Mouse (Mus musculus): ENCODE data around the gene Gm10130. TPM values are rescaled to one million over a fixed set of nuclear protein-coding genes. Genes with fewer than 3 reads are reported as not detected.
A peak's percentile ranks its signal among the peaks of the same experiment; 100 is the strongest.
"Not testable (repeated sequence)": the region's sequence is repeated elsewhere in the genome, so short reads cannot be mapped to it uniquely, and the experiment has no call there.

Gm10130 gene
- total RNA-seq (2021), result 1 to 10 TPM in 1 of 2 experiments, not detected in 1; 2.5 TPM
- long read RNA-seq, experiment 1, partial matches to known transcripts, result 0 of 5 reads
- long read RNA-seq, experiment 1, other reads (novel, unspliced or antisense), result 5 of 5 reads
- long read RNA-seq, experiment 2, partial matches to known transcripts, result 0 of 1 reads
- long read RNA-seq, experiment 2, other reads (novel, unspliced or antisense), result 1 of 1 reads

DNA sequence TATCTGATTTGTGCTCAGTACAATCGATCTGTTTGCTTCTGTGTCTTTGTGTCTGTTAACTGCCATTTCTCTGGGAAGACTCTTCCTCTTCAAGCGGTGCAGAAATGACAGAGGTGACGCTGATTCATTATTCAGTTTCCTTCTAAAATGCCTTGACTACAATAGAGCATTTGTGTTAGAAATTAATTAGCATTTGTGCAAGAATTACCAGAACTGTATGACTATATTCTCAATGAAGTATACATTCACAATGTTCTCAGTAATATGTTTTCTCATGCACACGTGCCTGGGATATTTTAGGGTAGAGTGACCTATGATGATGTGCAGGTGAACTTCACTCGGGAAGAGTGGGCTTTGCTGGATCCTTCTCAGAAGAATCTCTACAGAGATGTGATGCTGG, at the start of gene Gm10130:
Gene Gm10130, plus strand, starts transcription at position 301 of the 400 bp plus-strand sequence.
- intact Hi-C loops (cut with DNase I), result loop anchor here (10.0 kb wide), 1 partner anchor 79 kb away; no protein-coding TSS in a partner anchor
- no peak for DNase-seq (ENCODE audit: low spot score in 2 of 2)

DNA sequence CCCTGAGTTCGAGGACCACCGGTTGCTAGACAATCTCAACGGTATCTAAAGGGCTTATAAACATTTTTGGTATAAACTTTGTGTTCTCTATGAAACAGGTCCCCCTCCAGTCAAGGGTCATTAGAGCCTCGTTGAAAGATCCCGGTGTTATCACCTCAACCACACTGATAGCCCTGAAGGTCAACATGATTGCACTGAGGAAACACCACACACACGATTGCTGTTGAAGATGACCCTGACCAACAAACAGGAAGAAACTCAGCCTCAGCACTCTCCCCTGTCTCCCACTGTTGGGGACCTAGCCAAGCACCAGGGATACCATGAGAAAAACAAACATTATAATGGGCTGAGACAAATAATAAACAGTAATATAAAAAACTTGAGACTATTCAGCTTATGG, 29.8 kb upstream of the Gm10130 start:
- intact Hi-C loops (cut with DNase I), result no loop called here
- DNase-seq (ENCODE audit: low spot score in 2 of 2), result no peak

DNA sequence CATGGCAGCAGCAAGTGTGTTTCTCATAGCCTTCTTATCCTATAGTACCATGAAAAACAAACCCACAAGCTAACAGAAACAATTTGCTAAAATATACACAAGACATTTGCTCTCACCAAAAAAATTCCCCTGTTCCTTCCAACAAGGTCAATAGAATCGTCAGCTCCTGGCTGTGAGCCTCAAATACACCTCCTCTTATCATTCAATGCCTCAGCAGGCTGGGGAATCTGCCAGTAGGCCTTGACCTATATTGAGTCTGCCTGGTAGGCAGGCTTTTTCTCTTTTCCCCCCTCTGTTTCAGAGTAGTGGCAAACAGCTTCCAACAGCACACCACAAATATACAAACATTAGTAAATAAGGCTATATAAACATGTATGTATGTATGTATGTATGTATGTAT, 24.4 kb upstream of the Gm10130 start:
- DNase-seq (ENCODE audit: low spot score in 2 of 2), result no peak
- intact Hi-C loops (cut with DNase I), result no loop called here

DNA sequence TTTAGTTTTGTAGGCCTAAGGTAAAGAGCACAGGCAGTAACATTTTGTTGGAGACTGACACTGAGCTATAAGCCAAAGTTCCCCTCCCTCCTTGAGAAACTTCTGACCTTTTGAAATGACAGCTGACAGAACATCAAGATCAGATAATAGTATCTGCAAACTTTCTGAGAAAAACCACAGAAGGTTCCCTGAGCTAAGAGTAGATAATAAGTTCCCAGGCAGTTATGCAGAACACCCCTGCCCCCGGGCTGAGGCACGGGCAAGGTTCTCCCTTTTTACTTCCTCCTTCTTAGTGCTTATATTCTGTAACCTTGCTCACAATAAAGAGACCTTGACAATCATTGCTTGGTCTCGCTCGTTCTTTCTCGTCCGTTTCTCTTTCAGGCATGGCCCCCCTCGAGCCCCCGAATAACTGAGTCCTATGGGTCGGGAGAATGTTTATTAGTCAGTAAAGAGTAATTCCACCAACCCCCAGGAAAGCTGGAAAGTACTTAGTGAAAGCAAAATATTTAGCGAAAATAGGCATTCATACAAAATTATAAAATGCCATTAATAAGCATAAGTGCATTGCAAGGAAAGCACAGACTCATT, 16.2 kb upstream of the Gm10130 start:
- DNase-seq (ENCODE audit: low spot score in 2 of 2), result no peak
- intact Hi-C loops (cut with DNase I), result no loop called here

DNA sequence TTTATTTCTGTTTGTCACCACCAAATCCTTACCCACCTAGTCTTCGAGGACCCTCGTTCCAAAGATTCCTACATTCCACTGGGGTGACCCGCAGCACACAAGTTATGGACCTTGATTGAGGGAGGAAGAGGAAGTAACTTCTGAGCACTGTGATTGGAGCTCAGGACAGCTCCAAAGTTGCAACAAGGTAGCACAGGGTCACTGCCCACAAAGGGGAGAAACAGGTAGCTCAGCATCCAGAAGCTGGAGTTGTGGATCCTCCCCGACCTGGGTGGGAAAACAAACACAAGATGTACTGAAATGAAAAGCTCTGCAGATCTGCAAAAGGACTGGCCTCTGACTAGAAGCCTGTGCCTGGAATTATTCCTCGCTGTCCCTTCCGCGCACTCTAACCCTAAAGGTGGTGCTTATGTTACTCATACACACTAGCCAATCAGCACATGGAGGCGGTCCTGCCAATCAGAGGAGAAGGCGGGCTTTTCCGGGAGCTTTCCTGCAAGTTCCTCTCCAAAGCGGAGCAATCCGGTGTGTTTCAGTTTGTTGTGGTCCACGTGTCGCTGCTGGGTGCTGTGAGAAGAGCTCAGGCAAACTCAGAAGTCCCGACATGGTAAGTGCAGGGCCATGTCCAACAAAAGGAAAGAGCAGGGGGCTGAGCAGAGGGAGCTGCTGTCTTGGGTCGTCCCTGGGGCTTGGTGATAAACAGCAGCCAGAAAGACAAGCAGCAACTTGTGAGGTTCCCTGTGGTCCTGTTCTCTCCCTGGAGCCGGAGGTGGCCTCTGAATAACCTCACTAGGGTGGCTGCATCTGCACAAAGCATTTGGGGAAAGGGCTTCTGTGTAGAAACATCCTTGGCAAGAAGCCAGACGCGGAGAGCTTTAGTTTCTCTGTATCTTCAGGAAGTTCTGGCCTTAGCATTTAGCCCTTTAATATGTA, 12.3 kb upstream of the Gm10130 start:
- intact Hi-C loops (cut with DNase I), result not testable (repeated sequence)
- peak; percentile 88 to 91 for DNase-seq (ENCODE audit: low spot score in 2 of 2)

DNA sequence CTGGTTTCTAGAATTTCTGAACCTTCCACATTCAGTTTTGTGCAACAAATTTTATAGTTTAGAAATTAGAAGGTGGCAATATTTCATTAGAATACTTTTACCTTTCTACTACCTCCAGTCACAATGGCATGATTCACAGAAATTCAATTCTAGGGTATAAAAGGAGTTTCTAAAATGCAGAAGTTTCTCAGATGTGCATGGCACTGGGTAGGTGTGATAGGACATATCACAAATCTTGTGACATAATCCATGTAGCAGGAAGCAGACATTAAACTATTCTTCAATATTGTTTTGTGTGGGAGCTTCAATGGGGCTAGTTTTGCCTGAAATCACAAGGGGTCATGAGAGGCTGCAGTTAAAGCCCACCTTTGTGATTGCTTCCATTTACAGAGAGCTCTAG, 7.4 kb upstream of the Gm10130 start:
- no peak for DNase-seq (ENCODE audit: low spot score in 2 of 2)
- intact Hi-C loops (cut with DNase I), result no loop called here

DNA sequence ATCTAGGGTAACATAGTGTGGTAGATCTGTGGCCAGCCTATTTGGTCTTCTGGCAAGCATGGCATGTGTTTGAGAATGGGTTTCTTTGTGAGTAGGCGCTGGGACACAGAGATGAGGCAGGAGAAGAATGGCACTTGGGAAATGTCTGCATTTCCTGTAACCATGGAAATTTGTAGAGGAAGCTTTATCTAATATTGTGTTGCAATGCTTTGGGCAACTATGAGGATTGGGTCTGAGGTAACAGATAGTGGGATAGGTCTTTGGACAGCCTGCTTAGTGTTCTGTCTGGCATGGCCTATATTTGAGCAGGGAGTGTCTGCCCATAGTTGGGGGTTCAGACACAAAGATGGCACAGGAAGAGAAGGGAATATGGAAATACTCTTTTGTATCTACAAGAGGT, 4.5 kb upstream of the Gm10130 start:
- intact Hi-C loops (cut with DNase I), result no loop called here
- no peak for DNase-seq (ENCODE audit: low spot score in 2 of 2)

DNA sequence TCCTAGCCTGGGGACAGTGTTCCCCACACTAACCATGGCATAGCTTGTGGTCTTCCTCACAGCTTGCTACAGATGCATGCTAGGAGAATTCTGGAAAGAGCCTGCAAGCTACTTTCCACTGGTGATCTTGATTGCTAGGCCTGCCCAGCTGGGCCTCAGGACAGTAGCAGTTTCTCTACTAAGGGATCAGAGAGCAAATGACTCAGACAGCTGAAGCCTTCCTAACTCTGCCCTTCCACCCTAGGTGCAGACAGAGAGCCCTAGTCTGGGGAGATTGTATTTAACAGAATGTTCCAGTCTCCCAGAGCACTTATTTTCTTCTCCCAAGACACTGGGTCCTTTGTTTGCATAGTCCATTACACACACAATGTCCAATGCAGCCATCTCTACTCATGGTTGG, 33.6 kb downstream of the Gm10130 start:
- DNase-seq (ENCODE audit: low spot score in 2 of 2); intact Hi-C loops (cut with DNase I): not testable (repeated sequence)

DNA sequence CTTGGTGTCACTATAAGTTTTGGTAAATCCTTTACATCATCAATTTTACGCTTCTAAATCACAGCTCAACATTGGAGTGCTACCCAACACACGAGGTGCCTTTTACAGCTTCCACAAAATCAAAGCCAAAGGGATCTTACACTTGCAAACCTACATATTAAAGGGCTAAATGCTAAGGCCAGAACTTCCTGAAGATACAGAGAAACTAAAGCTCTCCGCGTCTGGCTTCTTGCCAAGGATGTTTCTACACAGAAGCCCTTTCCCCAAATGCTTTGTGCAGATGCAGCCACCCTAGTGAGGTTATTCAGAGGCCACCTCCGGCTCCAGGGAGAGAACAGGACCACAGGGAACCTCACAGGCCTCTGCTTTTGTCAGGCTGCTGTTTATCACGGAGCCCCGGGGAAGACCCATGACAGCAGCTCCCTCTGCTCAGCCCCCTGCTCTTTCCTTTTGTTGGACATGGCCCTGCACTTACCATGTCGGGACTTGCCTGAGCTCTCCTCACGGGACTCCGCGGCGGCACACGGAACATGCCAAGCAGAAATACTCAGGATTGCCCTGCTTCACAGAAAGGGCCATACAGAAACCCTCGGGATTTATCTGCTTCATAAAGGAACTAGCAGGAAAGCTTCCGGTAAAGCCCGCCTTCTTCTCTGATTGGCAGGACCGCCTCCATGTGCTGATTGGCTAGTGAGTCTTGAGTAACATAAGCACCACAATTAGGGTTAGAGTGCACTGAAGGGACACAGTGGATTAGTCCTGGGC, 38.8 kb downstream of the Gm10130 start, which contains the start of gene 3300002I08Rik:
Gene 3300002I08Rik, minus strand, starts transcription at position 653 of the 765 bp plus-strand sequence.
- intact Hi-C loops (cut with DNase I), result not testable (repeated sequence)
- peak; percentile 85 to 89 for DNase-seq (ENCODE audit: low spot score in 2 of 2)

DNA sequence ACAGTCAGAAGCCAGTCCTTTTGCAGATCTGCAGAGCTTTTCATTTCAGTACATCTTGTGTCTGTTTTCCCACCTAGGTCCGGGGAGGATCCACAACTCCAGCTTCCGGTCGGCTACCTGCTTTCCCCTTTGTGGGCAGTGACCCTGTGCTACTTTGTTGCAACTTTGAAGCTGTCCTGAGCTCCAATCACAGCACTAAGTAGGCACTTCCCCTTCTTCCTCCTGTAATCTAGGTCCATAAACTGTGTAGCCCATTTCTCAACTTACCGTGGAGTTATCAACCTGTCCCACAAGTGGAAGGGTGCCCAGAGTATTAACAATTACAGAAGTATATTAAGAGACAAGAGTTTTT, 39.4 kb downstream of the Gm10130 start:
- intact Hi-C loops (cut with DNase I), result no loop called here

DNA sequence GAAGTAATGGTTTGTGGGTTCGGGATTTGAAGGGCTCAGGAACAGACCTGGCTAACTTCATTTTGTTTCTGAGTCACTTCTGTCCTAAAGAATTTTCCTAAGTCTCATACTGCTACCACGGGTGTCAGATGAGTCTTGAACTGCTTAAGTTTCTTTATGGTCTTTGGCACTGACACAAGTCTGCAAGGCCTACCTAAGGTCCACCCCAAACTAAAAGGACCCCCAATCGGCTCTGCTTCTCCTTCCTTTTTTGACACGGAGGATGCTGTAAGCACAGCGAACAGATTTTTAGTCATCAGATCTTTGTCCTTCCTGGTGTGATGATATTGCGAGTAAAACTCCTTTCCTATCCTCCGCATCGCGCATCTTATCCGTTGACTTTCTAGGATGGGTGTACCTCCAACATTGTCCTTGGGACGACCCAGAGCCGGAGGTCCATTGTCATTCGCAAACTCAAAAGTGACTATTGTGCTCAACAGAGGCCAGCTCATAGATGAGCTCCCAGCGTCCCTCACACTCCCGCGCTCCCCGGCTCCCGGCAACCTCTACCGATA, 62.1 kb downstream of the Gm10130 start:
- intact Hi-C loops (cut with DNase I), result not testable (repeated sequence)

More for the DNA sequence above, 39.4 kb downstream of the Gm10130 start:
- DNase-seq (ENCODE audit: low spot score in 2 of 2), result no peak

DNA sequence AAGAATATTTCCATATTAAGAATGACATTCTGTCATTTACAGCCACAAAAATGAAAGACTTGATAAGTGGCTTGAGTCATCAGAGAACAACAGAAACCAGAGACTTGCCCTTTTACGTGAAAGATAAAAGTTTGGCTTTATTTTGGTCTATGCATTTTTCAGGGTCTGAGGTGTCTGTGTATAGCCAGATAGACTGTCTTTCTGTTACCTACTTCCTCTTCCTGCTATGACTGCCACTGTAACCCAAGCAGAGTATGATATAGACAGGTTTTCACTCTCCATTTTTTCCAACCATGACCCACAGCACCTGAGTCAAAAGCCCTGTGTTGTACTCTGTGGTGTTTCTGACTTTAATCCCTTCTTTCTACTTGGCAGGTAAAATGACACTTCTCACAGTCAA, 66.7 kb downstream of the Gm10130 start:
- intact Hi-C loops (cut with DNase I), result no loop called here
- DNase-seq (ENCODE audit: low spot score in 2 of 2), result no peak

More for the DNA sequence above, 62.1 kb downstream of the Gm10130 start:
- DNase-seq (ENCODE audit: low spot score in 2 of 2), result not testable (repeated sequence)

DNA sequence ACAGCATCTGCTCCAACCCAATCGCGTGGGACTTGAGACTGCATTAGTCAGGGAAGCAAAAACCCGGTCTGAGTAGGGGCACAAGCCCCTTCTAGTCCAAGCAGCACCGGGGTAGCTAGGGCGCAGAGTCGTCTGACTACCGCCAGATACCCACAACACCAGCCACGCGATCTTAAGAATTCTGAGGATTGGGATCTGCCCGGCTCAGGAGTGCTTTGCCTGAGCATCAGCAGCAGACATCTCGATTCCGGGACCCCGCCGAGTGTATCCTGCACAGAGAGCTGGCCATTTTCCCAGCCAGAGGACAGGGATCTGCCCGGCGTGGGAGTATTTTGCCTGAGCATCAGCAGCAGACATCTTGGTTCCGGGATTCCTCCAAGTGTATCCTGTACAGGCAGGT, 88.6 kb downstream of the Gm10130 start:
- DNase-seq (ENCODE audit: low spot score in 2 of 2); intact Hi-C loops (cut with DNase I): not testable (repeated sequence)

Other genes starting within 250 kb of the Gm10130 start
- gene Zfp120, start 187.0 kb upstream of the Gm10130 start, total RNA-seq (2021), result 1 to 10 TPM; 8.3 to 8.8 TPM
- gene Gm10770, start 144.0 kb upstream of the Gm10130 start, total RNA-seq (2021), result not detected
- gene Gm14139, start 141.9 kb upstream of the Gm10130 start, total RNA-seq (2021), result not detected
- 1 to 10 TPM; 8.4 to 8.5 TPM for gene Zfp937, start 105.6 kb upstream of the Gm10130 start, total RNA-seq (2021)
- 1 to 10 TPM; 7.0 to 8.6 TPM for gene Gm21994, start 68.1 kb upstream of the Gm10130 start, total RNA-seq (2021)
- gene Gm14124, start 66.2 kb upstream of the Gm10130 start, total RNA-seq (2021), result under 1 TPM; 0.11 to 0.26 TPM
- gene 3300002I08Rik, start 39.1 kb downstream of the Gm10130 start, total RNA-seq (2021), result 1 to 10 TPM; 6.7 to 8.2 TPM
- 1 to 10 TPM; 5.5 to 5.8 TPM for gene Zfp442, start 127.8 kb downstream of the Gm10130 start, total RNA-seq (2021)
- under 1 TPM; 0.15 to 0.34 TPM for gene Zfp345, start 161.4 kb downstream of the Gm10130 start, total RNA-seq (2021)
- gene Cst7, start 246.7 kb downstream of the Gm10130 start, total RNA-seq (2021), result not detected

Measured in left cerebral cortex, postnatal 14 days (tissue).